Mouse (Mus musculus): ENCODE measurements around the gene Lrrc2.

Gene Lrrc2

DNA sequence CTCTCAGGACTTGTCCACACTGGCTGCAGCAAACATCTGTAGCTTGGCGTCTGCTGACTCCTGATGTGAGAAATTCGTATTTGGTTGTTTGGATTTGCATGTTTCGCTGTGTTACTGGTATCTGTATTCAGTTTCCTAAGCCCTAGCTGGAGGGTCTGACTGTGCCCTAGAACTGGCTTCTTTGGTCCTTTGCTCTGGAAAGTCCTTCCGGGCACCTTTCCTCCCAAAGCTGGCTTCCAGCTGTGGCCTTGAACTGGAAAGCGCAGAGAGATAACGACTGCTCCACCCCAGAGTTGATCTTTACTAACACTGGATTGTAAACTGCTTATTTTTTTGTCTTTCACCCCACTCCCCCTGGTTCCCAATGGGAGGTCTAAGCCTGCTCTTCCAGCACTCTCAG lies 3.4 kb upstream of the Lrrc2 start:
- DNase-seq (ENCODE audit: low read depth), result no peak

DNA sequence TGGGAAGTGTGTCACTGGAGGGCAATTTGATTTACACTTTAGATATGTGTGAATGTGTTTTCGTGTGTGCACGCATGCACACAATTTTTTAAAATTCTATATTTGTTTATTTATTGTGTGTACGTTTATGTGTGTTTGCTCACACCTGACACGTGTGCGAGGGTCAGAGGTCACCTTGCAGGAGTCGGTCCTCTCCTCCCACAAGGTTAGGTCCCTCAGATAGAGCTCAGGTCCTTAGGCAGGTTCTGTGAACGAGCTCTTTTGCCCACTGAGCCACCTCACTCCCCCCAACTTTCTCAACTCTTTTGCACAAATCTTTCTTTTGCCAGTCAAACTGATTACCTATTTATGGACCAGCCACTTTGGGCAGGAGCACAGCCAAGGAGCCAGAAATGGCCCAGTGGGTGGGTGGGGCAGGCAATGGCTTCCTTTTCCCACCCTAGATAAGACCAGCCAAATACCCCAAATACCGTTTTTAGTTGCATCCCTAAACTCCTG lies 2.5 kb upstream of the Lrrc2 start:
- no peak for DNase-seq (ENCODE audit: low read depth)

DNA sequence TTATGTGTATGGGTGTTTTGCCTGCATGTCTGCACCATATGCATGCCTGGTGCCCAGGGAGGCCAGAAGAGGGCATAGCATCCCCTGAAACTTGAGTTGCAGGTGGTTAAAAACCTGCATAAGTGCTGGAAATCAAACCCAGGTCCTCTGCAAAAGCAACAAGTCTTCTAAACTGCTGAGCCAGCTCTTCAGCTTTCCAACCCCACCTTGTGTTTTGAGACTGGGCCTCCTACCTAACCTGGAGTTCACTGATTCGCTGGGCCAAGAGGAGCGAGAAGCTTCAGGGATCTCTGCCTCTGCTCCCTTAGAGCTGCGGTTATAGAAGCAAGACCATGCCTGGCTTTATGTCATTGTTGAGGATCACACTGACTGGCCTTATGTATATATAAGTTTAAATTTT lies 1.2 kb upstream of the Lrrc2 start:
- DNase-seq (ENCODE audit: low read depth), result no peak

DNA sequence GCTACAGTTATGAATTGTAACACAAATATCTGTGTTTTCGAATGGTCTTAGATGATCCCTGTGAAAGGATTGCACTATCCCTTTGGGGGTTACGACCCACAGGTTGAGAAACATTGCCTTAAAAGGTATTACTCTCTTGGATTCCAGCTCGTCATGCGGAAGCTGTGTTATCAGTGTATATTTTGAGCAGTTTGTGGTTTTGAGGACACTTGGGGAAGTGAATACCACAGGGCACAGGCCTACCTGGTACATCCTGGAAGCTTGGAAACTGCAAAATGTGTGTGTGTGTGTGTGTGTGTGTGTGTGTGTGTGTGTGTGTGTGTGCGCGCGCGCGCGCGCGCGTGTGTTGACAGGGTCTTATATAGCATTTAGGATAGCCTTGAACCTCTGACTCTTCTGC lies 521 bp downstream of the Lrrc2 start:
- no peak for DNase-seq (ENCODE audit: low read depth)

DNA sequence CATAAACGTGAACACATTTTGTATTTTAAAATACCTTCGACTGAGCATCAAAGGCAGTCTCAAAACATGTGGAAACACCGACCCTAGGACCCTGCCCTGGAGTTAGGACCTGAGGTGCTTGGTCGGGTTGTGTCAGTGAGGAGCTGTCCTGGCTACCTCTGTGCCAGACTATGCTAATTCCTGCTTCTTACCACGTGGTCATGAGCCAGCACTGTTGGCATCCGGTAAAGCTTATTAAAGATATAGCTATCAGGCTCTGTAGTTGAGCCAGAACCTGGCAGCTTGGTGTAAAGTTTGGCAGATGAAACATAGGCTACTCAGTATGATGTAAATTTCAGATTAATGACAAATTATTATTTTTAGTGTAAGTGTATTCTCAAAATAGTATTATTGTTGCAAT lies 1.1 kb downstream of the Lrrc2 start:
- no peak for DNase-seq (ENCODE audit: low read depth)

DNA sequence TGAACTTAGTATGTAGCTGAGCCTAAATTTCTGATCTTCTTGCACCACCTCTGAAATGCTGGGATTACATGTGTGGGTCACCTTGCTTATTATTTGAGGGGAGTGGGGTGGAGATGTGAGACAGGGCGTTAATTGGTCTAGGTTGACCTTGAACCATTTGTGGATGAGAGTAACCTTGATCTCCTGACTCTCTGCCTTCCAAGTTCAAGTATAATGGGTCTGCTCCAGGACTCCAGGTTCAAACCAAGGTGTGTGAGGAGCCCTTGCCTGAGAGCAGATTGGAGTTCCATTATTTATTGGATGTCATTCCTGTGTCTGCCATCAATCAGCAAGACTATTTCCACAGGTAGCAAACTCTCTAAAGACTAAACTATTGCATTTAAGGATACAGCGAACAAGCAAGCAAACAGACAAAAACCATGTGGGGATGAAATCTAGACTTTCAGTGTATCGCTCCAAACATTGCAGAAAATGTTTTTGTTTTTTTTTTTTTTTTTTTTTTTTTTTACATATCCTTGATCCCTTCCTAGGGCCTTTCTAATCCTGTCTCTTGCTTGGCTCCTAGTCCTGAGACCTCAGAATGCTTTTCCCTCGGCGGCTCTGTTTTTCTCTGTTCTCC lies 1.7 kb downstream of the Lrrc2 start:
- DNase-seq (ENCODE audit: low read depth), result no peak

DNA sequence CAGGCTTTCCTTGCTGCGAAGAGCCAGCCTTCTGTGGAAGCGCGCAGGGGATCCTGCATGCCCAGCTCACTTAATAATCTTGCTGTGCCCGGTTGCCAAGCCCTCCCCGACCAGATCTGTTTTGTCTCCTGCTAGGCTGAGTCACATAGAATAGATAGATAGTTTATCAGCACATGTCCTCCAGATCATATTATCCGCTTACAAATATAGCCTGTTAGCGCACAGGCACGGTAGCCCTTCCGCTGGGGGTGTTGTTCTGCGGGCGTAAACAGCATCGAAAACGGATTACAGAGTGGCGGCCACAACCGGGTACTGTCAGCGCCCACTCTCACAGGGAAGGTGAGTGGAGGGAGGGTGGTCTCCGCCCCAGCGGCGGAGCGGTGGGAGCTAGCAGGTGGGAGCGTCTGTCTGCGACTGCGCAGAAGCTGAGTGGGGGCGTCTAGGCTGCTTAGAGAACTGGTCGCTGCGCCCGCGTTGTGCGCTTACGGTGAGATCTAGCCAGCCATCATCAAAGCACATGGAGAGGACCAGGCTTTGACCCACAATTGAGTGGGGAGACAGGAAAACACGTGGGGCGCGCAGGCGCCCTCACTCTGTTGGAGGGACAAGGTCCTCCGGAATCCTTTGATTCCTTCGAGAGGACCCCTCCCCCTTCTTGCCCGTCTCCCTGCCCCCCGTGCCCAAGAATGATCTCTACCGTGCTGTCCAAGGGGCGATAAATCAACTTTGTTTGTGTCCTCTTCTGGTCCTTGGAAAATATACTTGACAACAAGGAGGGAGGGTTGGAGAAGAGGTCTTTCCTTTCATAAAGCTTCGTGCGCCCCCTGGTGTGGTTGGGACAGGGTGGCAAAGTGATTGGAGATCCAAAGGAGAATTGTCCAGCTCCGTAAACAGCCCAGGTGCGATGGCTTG lies 2.5 kb downstream of the Lrrc2 start:
- peak; percentile 27 for DNase-seq (ENCODE audit: low read depth)

DNA sequence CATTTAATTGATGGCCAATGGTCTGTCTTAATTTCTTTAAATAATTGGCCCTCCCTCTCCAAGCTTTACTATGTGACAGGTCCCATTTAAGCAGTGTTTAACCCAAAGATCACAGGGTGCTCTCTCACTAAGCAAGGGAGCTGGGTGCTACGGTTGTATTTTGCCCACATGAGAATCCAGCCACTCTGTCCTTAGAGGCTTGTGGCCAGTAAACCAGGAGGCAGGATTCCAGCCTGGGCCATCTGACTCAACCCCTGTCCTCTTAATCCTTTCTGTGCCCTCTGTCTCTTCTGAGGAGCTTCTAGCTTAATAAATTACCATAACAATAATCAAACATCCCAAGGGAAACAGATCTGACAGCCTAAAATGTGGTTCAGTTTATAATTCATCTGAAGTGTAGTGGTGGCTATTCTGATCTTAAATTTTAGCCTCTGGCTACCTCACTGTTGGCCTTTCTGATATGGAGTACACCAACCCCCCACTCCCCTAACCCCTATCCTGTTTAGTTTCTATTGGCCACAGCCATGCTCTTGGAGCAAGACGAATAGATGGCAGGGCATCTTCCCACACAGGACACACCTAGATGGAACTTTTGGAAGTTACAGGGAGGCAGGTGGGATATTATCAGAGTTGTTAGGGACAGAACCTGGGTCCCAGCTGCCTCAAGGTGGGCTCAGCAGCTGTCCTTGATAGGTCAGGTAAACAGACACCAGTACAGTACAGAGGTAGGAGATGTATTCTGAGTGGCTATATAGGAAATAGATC lies 3.5 kb downstream of the Lrrc2 start:
- DNase-seq (ENCODE audit: low read depth), result no peak

DNA sequence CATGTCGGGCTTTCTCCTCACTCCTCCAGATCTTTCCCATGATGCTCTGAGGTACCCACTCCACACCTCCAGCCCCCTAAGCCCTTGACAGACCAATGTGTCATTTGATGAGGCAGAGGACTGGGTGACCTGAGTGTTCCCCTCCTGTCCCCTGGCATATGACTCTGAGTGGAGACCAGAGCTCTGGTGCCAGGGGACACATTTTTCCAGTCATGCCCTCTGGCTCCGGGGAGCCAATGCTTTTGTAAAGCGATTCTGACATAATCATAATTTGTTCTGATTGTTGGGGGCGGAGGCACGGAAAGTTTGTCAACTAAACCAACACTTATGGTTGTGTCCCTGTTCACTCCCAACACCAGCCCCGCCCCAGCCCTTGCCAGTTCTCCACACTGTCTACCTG lies 4.6 kb downstream of the Lrrc2 start:
- DNase-seq (ENCODE audit: low read depth), result no peak

DNA sequence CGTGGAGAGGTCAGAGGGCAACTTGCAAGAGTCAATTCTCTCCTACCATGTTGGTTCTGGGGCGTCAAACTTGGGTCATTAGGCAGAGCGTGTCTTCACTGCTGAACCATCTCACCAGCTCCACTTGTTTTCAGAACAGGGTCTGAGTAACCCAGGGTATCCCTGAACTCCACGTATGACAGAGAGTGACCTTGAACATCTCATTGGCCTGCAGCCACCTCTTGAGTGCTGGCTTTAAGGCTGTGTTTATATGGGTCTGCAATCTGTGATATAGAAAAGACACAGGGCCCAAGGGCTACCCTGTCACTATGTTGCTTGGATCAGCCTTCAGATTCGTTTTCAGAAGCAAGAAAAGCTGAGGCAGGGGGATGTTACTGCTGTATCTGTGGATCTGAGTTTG lies 8.3 kb downstream of the Lrrc2 start:
- no peak for DNase-seq (ENCODE audit: low read depth)

DNA sequence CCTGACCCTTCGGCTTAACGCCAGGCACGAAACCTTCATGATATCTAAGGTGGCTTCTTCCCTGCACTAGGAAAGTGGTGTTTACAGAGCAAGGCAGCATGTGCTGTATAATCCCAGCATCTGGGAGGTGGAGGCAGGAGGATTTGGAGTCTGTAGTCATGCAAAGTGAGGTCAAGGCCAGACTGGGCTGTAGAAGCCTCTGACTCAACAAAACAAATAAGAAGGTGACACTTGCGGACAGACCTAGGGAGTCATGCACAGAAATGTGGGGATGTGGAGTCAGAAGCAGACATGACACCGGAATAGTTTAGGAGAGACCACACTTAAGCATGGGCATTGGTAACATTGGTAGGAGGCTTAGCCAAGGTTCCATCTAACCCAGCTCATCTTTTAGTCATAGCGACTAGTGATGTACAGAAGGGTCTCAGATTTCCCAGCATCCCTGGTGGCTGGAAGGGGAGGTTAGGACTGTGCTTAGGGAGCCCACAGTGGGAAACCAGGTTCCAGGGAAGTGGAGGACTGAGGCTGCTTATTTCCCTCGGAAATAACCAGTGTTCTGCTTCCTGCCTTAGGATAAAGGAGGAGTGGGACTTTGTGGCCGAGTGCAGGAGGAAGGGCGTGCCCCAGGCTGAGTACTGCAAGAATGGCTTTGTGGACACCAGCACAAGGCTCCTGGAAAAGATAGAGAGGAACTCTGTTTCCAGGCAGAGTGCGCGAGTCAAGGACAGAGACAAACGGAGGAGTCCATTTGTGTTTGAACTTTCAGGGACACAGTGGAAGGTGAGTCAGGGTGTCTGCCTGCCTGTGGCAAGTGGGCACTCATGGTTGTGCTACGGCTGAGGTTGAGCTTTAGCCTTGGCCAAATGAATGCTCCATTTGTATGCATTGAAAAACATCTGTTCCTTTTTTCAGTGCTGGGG lies 9.1 kb downstream of the Lrrc2 start:
- DNase-seq (ENCODE audit: low read depth), result no peak

DNA sequence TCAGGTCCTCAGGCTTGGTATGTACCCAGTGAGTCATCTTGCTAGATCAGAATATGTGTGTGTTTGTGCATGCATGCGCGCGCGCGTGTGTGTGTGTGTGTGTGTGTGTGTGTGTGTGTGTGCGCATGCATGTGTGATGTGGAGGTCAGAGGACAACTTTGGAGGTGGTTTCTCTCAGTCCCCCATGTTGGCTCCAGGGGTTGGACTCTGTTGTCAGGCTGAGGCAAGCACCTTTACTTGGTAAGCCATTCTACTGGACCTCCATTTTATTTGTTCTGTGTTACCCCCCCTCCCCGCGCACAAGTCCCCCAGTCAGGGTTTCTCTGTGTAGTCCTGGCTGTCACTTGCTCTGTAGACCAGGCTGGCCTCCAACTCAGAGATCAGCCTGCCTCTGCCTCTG lies 10.0 kb downstream of the Lrrc2 start:
- DNase-seq (ENCODE audit: low read depth), result no peak

DNA sequence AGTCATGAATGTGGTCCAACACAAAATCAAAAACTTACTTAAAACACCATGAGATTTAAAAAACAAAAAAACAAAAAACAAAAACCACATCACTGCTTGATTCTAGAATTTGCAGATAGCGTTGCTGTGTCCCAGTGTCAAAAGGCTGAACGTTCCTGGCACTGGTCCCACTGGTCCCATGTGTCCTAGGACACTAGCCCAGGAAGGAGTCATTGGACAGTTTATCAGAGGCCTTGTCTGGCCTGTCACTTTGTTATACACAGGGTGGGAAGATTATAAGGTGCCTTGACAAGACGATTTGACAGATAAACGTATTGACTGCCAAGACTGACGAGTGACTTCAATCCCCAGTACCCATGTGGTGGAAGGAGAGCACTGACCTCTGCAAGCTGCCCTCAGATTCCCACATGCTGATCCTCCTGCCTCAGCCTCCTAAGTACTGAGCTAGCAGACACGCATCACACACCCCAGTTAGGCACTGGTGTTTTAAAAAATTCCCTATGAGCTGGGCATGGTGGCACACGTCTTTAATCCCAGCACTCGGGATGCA lies 12.3 kb downstream of the Lrrc2 start:
- no peak for DNase-seq (ENCODE audit: low read depth)

DNA sequence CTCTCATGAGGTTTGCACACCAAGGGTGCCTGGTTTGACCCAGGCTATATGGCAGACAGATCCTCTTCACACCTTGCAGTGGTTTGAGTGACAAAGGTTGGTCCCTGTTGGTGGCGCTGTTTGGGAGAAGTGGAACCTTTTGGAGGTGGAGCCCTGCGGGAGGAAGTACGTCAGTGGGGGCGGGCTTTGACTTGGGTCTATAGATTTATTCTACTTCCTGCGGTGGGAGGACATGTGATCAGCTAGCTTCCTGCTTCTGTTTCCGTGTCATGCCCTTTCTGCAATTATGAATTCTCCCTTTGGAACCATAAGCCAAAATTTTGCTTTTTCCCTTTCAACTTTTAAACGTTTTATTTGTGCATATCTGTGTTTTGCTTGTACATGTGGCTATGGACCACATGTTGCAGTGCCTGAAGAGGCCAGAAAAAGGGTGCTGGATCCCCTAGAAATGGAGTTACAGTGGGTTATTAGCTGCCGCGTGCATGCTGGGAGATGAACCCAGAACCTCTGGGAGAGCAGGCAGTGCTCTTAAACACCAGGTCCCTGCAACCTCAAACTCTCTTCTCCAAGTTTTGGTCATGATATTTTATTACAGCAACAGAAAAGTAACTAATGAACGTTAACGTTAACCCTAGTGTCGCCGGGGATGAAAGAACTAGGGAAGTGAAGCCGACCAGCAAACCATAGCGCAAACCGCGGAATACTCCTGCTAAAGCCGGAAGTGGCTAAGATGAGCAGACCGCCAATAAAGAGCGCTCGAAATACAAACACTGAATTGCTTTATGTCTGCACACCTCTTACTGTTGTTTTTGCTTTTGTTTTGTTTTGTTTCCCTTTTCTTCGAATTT lies 13.9 kb downstream of the Lrrc2 start:
- DNase-seq (ENCODE audit: low read depth), result no peak

DNA sequence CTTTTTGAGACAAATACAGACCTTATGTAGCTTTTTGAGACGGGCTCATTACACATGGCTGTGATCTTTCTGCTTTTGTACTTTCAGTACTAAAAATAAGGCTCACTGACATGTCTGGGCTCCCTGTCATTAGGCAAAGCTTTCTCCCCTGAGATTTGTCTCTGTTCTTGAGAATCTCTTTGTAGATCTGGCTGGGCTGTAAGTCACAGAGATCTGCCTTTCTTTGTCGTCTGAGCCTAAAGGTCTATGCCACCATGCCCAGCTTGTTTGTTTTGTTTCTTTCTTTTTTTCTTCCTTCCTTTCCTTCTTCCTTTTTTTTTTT lies 14.5 kb downstream of the Lrrc2 start:
- no peak for DNase-seq (ENCODE audit: low read depth)

DNA sequence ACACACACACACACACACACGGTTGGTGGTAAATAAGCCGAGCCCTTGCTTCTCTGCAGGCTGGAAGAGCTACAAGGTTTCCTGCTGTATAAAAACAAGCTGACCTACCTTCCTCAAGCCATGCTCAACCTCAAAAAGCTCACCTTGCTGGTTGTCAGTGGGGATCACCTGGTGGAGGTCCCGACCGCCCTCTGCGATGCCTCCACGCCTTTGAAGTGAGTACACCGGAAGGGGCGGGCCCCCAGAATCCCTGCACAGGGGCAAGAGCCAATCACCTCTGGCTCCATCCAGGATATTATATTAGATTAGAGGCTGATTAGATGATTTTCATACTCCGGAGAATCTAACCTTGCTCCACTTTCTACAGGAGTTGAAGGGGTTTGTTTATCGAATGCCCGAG lies 28.1 kb downstream of the Lrrc2 start:
- no peak for DNase-seq (ENCODE audit: low read depth)

DNA sequence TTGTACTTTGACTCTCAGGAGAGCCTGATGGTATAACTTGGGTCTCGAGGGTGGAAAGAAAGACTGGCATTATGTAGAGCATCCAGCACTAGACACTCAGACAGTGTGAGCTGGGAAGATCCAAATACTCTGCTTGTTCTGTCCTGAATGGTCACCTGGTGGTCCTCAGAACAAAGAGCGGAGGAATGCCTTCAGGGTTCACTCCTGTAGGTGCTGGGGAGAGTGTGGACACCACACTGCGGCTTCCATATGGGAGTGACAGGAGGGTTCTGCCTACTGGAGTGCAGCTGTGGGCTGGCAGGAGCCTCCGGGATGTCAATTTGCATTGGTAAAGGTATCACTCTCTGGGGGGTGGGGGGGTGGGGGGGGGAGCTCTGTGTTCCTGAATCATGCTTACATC lies 31.0 kb downstream of the Lrrc2 start:
- DNase-seq (ENCODE audit: low read depth), result no peak

DNA sequence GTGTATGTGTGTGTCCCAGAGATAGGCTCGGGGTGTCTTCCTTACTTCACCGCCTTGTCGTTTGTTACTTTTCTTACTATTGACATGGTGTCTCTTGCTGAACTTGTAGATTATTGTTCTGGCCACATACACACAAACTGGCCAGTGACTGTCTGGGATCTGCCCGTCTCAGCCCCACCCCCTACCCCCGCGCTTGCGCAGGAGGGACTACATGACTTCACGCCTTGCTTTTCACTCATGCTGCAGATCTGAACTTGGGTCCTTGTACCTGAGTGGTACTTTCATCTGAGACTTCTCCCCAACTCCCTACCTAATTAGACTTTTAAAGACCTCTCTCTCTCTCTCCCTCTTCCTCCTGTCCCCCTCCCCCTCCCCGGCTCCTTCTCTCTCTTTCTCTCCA lies 32.8 kb downstream of the Lrrc2 start:
- no peak for DNase-seq (ENCODE audit: low read depth)

DNA sequence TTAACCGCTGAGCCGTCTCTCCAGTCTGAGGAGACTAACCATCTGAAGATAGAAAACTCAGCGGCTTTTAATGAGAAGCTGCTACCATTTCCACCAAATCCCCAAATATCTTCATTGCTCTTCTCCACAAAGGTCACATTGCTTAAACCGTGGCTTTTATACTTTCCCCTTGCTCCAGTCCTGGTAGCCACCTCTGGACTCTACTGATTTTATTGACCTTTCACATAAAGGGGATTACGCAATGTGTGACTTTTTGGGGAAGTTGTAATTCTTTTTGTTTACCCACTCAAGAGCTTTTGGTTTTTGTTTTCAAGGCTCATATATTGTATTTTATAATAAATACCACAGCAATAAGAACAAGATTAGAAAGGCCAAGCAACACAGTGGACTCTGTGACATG lies 34.2 kb downstream of the Lrrc2 start:
- no peak for DNase-seq (ENCODE audit: low read depth)

DNA sequence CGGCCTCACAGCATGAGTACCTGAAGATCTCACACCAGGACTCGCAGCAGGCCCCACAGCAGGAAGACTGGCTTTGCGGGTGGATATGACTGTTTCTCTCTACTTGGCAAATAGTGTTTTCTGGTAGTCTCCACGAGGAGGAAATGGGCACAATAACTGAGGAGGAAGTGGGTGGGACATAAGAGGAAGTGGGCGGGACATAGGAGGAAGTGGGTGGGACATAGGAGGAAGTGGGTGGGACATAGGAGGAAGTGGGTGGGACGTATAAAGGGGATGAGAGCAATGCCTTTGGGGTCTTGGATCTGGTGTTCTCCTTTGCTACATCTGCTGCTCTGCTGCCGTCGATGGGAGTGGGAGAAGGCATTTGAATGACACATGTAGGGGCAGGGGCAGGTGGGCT lies 34.6 kb downstream of the Lrrc2 start:
- DNase-seq (ENCODE audit: low read depth), result no peak

DNA sequence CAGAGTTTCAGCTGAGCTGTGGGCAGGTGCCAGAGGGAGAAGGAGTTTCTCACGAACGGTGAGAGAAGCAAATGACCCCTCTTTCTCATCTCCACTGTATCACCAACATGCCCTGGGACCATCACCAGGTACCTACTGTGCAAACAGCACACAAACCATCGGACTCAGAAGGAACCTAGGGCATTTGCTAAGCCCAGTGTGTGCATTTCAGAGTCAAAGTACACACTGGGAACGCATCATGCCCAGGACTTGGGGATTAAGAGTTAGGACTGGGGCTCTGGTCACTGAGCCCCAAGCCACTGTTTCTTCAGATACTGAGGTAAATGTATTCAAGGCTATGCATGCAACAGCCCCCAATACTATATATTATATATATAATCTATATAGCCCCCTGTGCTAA lies 36.0 kb downstream of the Lrrc2 start:
- no peak for DNase-seq (ENCODE audit: low read depth)

All from NIH3T3 (cell line).